Mouse (Mus musculus) adrenal gland, adult 18-20 months (tissue): ENCODE results near the gene Gpr142. TPM values are rescaled to one million over a fixed set of nuclear protein-coding genes. Genes with fewer than 3 reads are reported as not detected.

Source experiments
- DNase-seq, 2 experiments: peaks; one replicate each; pipeline ENCODE4 v3.0.0; 2021 to 2022; ENCODE audit warnings: low spot score in 2 of 2
- total RNA-seq, 2 experiments: library from RNA; stranded (reverse); gene quantifications; 1 replicate in 1 of 2; 2 replicates in 1 of 2; pipeline ENCODE4 v1.2.3; 2021

The Gpr142 gene
- total RNA-seq, 2 experiments from 2014 or later, result not detected

GRCm38 (mm10) chr11:114843818-114844463 is 45.2 kb downstream of the Gpr142 start:
- DNase-seq, result no peak

DNA sequence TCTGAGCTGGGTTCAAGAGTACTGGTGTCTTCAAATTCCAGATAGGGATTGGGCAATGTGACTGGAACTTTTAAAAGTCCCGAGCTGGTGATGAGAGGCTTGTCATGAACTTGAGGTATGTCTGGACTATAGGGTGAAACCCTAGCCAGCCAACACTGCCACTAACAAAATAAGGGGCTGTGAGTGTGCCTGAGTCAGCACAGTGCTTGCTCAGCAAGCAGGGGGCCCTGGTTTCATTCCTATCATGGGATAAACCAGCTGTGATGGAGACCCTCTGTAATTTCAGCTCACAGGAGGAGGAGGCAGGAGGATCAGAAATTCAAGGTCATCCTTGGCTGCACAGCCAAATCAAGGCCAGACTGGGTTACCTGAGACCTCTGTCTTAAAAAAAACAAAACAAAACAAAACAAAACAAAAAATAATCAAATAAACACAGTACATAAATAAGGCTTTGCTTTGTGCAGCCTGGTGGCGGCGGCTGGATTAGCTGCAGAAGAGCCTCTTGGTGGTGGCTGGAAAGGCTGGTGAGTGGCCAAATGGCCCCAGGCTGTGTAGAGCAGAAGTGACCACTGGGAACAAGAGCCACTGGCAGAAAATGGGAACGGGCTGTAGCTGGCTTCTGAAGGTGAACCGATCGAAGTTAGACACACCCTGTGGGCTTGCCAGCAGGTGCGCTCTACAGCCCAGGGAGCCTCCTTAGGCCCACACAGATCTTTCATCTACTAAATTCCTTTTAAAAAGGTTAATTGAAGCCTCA is 45.9 kb downstream of the Gpr142 start:
- no peak for DNase-seq

DNA sequence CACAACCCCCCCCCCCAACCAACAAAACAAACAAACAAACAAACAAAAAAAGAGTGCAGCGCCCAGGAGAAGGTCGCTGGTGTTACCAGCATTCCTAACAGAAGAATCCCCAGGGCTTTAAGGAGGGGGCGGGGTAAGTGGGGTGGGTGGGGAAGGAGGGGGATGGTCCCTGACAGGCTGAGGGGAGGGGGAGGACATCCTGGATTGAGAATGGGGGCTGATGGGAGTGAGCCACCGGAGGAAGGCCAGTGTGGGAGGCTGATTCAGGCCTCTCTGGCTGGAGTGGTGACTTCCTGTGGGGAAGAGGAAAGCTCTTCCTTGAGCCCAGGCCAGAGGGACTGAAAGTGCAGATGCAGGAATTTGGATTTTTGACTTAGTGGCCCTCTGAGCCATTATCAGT is 47.6 kb downstream of the Gpr142 start:
- DNase-seq, result no peak

- no peak for DNase-seq
Observed at GRCm38 (mm10) chr11:114847008-114847407, 48.3 kb downstream of the Gpr142 start.

- DNase-seq, result no peak
Observed at GRCm38 (mm10) chr11:114849572-114849971, 50.8 kb downstream of the Gpr142 start.

DNA sequence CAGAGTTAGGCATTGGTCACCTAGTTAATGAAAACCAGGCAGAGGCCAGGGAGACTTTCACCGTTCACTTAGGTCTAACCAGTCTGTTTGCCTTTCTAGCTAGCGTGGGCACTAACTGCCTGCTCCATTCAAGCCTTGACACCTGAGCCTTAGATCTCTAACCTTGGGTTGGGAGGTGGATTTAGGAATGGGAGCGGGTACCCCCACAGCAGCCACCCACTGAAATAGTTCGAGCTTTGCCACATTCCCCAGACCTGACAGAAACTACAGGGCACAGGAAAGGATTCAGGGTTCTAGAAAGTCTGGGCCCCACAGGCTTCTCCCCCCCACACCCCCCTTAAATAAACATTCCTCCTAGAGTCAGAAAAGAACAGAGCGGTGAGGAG is 51.3 kb downstream of the Gpr142 start:
- no peak for DNase-seq

- DNase-seq, result no peak
Observed at GRCm38 (mm10) chr11:114850452-114851268, 51.9 kb downstream of the Gpr142 start, which contains the start of gene Gprc5c. Gene Gprc5c (plus strand): TSS chr11:114851152.

DNA sequence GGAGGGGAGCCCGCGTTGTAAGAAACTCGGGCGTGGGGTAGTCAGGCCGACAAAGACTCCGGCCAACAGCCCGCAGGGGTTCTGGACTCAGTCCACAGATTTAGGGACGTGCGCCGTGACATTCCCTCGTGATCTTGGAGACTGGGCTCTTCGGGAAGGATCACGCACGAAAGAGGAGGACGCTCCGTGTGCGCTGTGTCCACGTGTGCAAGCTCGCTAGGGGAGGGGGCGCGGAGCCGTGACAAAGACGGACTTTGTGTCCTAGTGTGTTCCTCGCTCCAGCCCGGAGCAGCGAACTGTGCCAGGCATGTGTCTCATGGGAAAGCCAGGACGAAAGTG is 52.5 kb downstream of the Gpr142 start:
- DNase-seq, result peak in 1 of 2 experiments; percentile 6

GRCm38 (mm10) chr11:114851608-114852310 is 53.0 kb downstream of the Gpr142 start:
- peak; percentile 39 to 42 for DNase-seq

- DNase-seq, result no peak
Observed at GRCm38 (mm10) chr11:114852311-114853173, 53.8 kb downstream of the Gpr142 start.

GRCm38 (mm10) chr11:114853174-114853838 is 54.6 kb downstream of the Gpr142 start:
- no peak for DNase-seq

DNA sequence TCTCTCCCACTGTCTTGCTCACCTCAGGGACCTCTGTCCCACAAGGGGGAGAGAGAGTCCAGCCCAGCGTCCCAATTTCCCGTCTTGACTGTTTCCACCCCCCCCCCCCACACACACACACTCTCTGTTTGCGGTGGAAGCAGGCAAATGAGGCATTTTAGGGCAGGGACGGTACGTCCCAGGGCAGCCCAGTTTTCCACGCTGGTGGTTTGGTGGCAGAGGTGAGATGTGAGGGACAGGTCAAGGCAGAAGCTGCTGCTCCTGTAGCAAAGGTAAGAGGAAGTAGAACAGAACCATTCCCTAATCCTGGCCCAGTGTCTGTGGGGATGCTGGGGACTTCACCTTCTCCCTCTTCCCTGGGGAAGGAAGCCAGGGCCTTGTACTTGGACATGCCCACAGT is 55.9 kb downstream of the Gpr142 start:
- DNase-seq, result no peak

GRCm38 (mm10) chr11:114856125-114856524 is 57.4 kb downstream of the Gpr142 start:
- DNase-seq, result no peak

Other genes with a start within 250 kb of the Gpr142 start
- 1,000 to 10,000 TPM; 1,092 to 1,268 TPM for gene Rpl38, start 130.4 kb upstream of the Gpr142 start, total RNA-seq
- 10 to 100 TPM; 46.0 to 94.2 TPM for gene Ttyh2, start 123.5 kb upstream of the Gpr142 start, total RNA-seq
- gene Dnaic2, start 71.5 kb upstream of the Gpr142 start, total RNA-seq, result under 1 TPM; 0.19 to 0.50 TPM
- under 1 TPM; 0.66 to 0.93 TPM for gene Kif19a, start 33.5 kb upstream of the Gpr142 start, total RNA-seq
- gene Btbd17, start 3.0 kb upstream of the Gpr142 start, total RNA-seq, result not detected
- 1 to 10 TPM; 2.5 to 4.6 TPM for gene Gprc5c, start 52.2 kb downstream of the Gpr142 start, total RNA-seq
- gene Cd300a, start 91.1 kb downstream of the Gpr142 start, total RNA-seq, result 1 to 10 TPM; 1.3 to 3.3 TPM
- gene Cd300lb, start 135.5 kb downstream of the Gpr142 start, total RNA-seq, result under 1 TPM; 0.40 to 0.80 TPM
- gene Cd300c, start 170.2 kb downstream of the Gpr142 start, total RNA-seq, result not detected
- gene Cd300ld, start 191.0 kb downstream of the Gpr142 start, total RNA-seq, result 1 to 10 TPM; 1.1 to 2.5 TPM
- gene Cd300c2, start 203.0 kb downstream of the Gpr142 start, total RNA-seq, result 1 to 10 TPM; 5.3 to 8.6 TPM
- gene Cd300ld2, start 217.3 kb downstream of the Gpr142 start, total RNA-seq, result not detected
- gene Cd300ld4, start 228.1 kb downstream of the Gpr142 start, total RNA-seq, result under 1 TPM in 1 of 2 experiments, not detected in 1; 0.74 TPM
- 10 to 100 TPM in 1 of 2 experiments, 1 to 10 TPM in 1; 3.4 to 10.9 TPM for gene Cd300ld5, start 238.8 kb downstream of the Gpr142 start, total RNA-seq
- gene Cd300ld3, start 249.5 kb downstream of the Gpr142 start, total RNA-seq, result 10 to 100 TPM in 1 of 2 experiments, 1 to 10 TPM in 1; 8.6 to 10.5 TPM